Comparison of ENCODE assay signal across 15 mouse cellular contexts in the genomic region with DNA sequence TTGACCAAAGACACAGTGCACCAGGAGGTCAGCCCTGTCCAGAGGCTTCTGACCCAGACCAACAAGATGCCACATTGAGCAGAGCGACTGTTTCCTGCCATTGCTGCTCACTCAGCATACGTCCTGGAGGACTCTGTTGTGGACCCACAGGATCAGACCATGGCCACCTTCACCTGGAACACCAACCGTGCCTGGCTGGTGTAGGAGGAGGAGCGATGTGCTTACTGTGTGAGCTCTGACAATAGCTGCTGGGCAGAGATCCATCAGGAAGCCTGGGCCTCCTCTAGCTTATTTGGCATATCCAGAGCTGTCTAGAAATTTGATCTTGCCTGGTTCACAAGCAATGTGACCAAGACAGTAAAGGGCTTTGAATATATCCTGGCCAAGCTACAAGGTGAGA.
"Had no signal": no experiment of that assay in that cellular context is flagged by ENCODE, and none has a peak within 500 bp of the region (broad histone marks: within the 10 kb centered on the region; RNA-seq: fewer than 3 reads in every experiment).

No protein-coding gene starts in this region.

- DNase-seq: heart, postnatal 10 days; heart, postnatal 14 days; heart, postnatal 36 days; kidney, adult 11 months; kidney, adult 18-20 months; kidney, adult 2 months; kidney, adult 8-10 months; kidney, adult 9 months; kidney, postnatal 10 days; kidney, postnatal 14 days; kidney, postnatal 25 days; kidney, postnatal 36 days; kidney, postnatal 4 days; layer of hippocampus, adult 9-11 months; layer of hippocampus, postnatal 36 days had no signal
